Mouse (Mus musculus): ENCODE measurements around the gene Ush2a. TPM values are rescaled to one million over a fixed set of nuclear protein-coding genes. Genes with fewer than 3 reads are reported as not detected.

Gene Ush2a
- total and polyA plus RNA-seq, 3 experiments, result 0.09 to 0.13 TPM; not detected in 1

GRCm38 (mm10) chr1:188714941-188715340 is 453.1 kb downstream of the Ush2a start:
- H3K36me3 ChIP-seq (ENCODE audit: control insufficient read depth, insufficient read depth, low read length), result no peaks in the 10 kb centered on the region
- no peak overlapping the region for H3K27ac ChIP-seq
- TF ChIP-seq EP300 (IDR thresholded peaks at IDR 0.05; ENCODE audit: insufficient read depth, low read depth, low read length) (no peak), CTCF (IDR thresholded peaks at IDR 0.05) (no peak), POLR2A (IDR thresholded peaks at IDR 0.05; ENCODE audit: insufficient read depth, low read depth, low read length) (no peak)
- H3K79me2 ChIP-seq (replicated peaks; ENCODE audit: control insufficient read depth, insufficient read depth, low read length), result no peaks in the 10 kb centered on the region
- WGBS, result 92% methylated on average over 7 of the region's 7 CpGs
- no peaks in the 10 kb centered on the region for H3K4me1 ChIP-seq (ENCODE audit: control insufficient read depth, insufficient read depth, low read length)
- DNase-seq, result no peak
- no peak overlapping the region for H3K9ac ChIP-seq (ENCODE audit: low read depth, low read length)
- no peaks in the 10 kb centered on the region; the same call in 1 of the 2 replicates for H3K27me3 ChIP-seq (ENCODE audit: control insufficient read depth, insufficient read depth, low read length)
- intact Hi-C loops (cut with DNase I), result no loop called here
- H3K4me3 ChIP-seq, result no peak overlapping the region

GRCm38 (mm10) chr1:188716886-188717285 is 455.1 kb downstream of the Ush2a start:
- intact Hi-C loops (cut with DNase I), result no loop called here
- no peak overlapping the region for H3K27ac ChIP-seq
- WGBS, result 78% methylated on average over 3 of the region's 3 CpGs
- no peaks in the 10 kb centered on the region for H3K4me1 ChIP-seq (ENCODE audit: control insufficient read depth, insufficient read depth, low read length)
- TF ChIP-seq EP300 (IDR thresholded peaks at IDR 0.05; ENCODE audit: insufficient read depth, low read depth, low read length) (no peak), CTCF (IDR thresholded peaks at IDR 0.05) (no peak), POLR2A (IDR thresholded peaks at IDR 0.05; ENCODE audit: insufficient read depth, low read depth, low read length) (no peak)
- no peak overlapping the region for H3K4me3 ChIP-seq
- no peaks in the 10 kb centered on the region for H3K79me2 ChIP-seq (replicated peaks; ENCODE audit: control insufficient read depth, insufficient read depth, low read length)
- no peak for DNase-seq
- H3K27me3 ChIP-seq (ENCODE audit: control insufficient read depth, insufficient read depth, low read length), result no peaks in the 10 kb centered on the region; the same call in 1 of the 2 replicates
- no peak overlapping the region for H3K9ac ChIP-seq (ENCODE audit: low read depth, low read length)
- no peaks in the 10 kb centered on the region for H3K36me3 ChIP-seq (ENCODE audit: control insufficient read depth, insufficient read depth, low read length)

GRCm38 (mm10) chr1:188725122-188725995 is 463.5 kb downstream of the Ush2a start:
- WGBS, result 65% methylated on average over 17 of the region's 17 CpGs
- intact Hi-C loops (cut with DNase I), result no loop called here
- Histone ChIP-seq H3K36me3 (ENCODE audit: control insufficient read depth, insufficient read depth, low read length) (no peaks in the 10 kb centered on the region), H3K4me1 (ENCODE audit: control insufficient read depth, insufficient read depth, low read length) (no peaks in the 10 kb centered on the region), H3K9ac (ENCODE audit: low read depth, low read length) (no peak overlapping the region), H3K27me3 (ENCODE audit: control insufficient read depth, insufficient read depth, low read length) (peaks cover 2% of the 10 kb centered on the region; the same call in 1 of the 2 replicates), H3K27ac (no peak overlapping the region), H3K4me3 (no peak overlapping the region), H3K79me2 (replicated peaks; ENCODE audit: control insufficient read depth, insufficient read depth, low read length) (no peaks in the 10 kb centered on the region)
- no peak for TF ChIP-seq POLR2A (IDR thresholded peaks at IDR 0.05; ENCODE audit: insufficient read depth, low read depth, low read length)
- no peak for TF ChIP-seq CTCF (IDR thresholded peaks at IDR 0.05)
- TF ChIP-seq EP300 (IDR thresholded peaks at IDR 0.05; ENCODE audit: insufficient read depth, low read depth, low read length), result no peak
- DNase-seq, result no peak

- no peak for DNase-seq
- Histone ChIP-seq H3K27ac (no peak overlapping the region), H3K36me3 (ENCODE audit: control insufficient read depth, insufficient read depth, low read length) (no peaks in the 10 kb centered on the region), H3K4me3 (no peak overlapping the region), H3K4me1 (ENCODE audit: control insufficient read depth, insufficient read depth, low read length) (no peaks in the 10 kb centered on the region), H3K27me3 (ENCODE audit: control insufficient read depth, insufficient read depth, low read length) (peaks cover 2% of the 10 kb centered on the region; the same call in 1 of the 2 replicates), H3K9ac (ENCODE audit: low read depth, low read length) (no peak overlapping the region), H3K79me2 (replicated peaks; ENCODE audit: control insufficient read depth, insufficient read depth, low read length) (no peaks in the 10 kb centered on the region)
- TF ChIP-seq POLR2A (IDR thresholded peaks at IDR 0.05; ENCODE audit: insufficient read depth, low read depth, low read length) (no peak), CTCF (IDR thresholded peaks at IDR 0.05) (no peak), EP300 (IDR thresholded peaks at IDR 0.05; ENCODE audit: insufficient read depth, low read depth, low read length) (no peak)
- intact Hi-C loops (cut with DNase I), result no loop called here
- 89% methylated on average over 6 of the region's 6 CpGs for WGBS
Measured at GRCm38 (mm10) chr1:188726937-188727336, 465.1 kb downstream of the Ush2a start.

- DNase-seq, result no peak
Measured at GRCm38 (mm10) chr1:188728625-188729024, 466.8 kb downstream of the Ush2a start.

GRCm38 (mm10) chr1:188729179-188729578 is 467.4 kb downstream of the Ush2a start:
- H3K27me3 ChIP-seq (ENCODE audit: control insufficient read depth, insufficient read depth, low read length), result no peaks in the 10 kb centered on the region
- no peak for DNase-seq
- WGBS, result 79% methylated on average over 7 of the region's 7 CpGs
- H3K27ac ChIP-seq, result no peak overlapping the region
- no peaks in the 10 kb centered on the region for H3K79me2 ChIP-seq (replicated peaks; ENCODE audit: control insufficient read depth, insufficient read depth, low read length)
- intact Hi-C loops (cut with DNase I), result no loop called here
- no peaks in the 10 kb centered on the region for H3K36me3 ChIP-seq (ENCODE audit: control insufficient read depth, insufficient read depth, low read length)
- no peaks in the 10 kb centered on the region for H3K4me1 ChIP-seq (ENCODE audit: control insufficient read depth, insufficient read depth, low read length)
- no peak overlapping the region for H3K4me3 ChIP-seq
- no peak for TF ChIP-seq POLR2A (IDR thresholded peaks at IDR 0.05; ENCODE audit: insufficient read depth, low read depth, low read length)
- no peak for TF ChIP-seq EP300 (IDR thresholded peaks at IDR 0.05; ENCODE audit: insufficient read depth, low read depth, low read length)
- no peak for TF ChIP-seq CTCF (IDR thresholded peaks at IDR 0.05)
- no peak overlapping the region for H3K9ac ChIP-seq (ENCODE audit: low read depth, low read length)

More at GRCm38 (mm10) chr1:188728625-188729024, 466.8 kb downstream of the Ush2a start:
- TF ChIP-seq POLR2A (IDR thresholded peaks at IDR 0.05; ENCODE audit: insufficient read depth, low read depth, low read length) (no peak), EP300 (IDR thresholded peaks at IDR 0.05; ENCODE audit: insufficient read depth, low read depth, low read length) (no peak), CTCF (IDR thresholded peaks at IDR 0.05) (0 out of 2 replicates have a peak, but pooled peaks have one; percentile 12)
- H3K4me1 ChIP-seq (ENCODE audit: control insufficient read depth, insufficient read depth, low read length), result no peaks in the 10 kb centered on the region
- no peak overlapping the region for H3K9ac ChIP-seq (ENCODE audit: low read depth, low read length)
- intact Hi-C loops (cut with DNase I), result no loop called here
- no peaks in the 10 kb centered on the region for H3K36me3 ChIP-seq (ENCODE audit: control insufficient read depth, insufficient read depth, low read length)
- peaks cover 2% of the 10 kb centered on the region; the same call in 1 of the 2 replicates for H3K27me3 ChIP-seq (ENCODE audit: control insufficient read depth, insufficient read depth, low read length)
- WGBS, result 80% methylated on average over 8 of the region's 8 CpGs
- no peak overlapping the region for H3K27ac ChIP-seq
- no peak overlapping the region for H3K4me3 ChIP-seq
- no peaks in the 10 kb centered on the region for H3K79me2 ChIP-seq (replicated peaks; ENCODE audit: control insufficient read depth, insufficient read depth, low read length)
